Mouse (Mus musculus) spleen, adult 2 months (tissue): ENCODE results near the gene Gm14412.

ENCODE experiments used
- CTCF ChIP-seq: fragments of 200-500 bp; IDR thresholded peaks from 2 replicates; pipeline ENCODE4 v1.5.1; 2011; ENCODE audit warnings: mild to moderate bottlenecking, inconsistent platforms; ENCODE audit not compliant: insufficient read depth, insufficient read length, insufficient replicate concordance; ENCODE audit errors: extremely low read depth
- POLR2A ChIP-seq: fragments of 200-500 bp; IDR thresholded peaks from 2 replicates; pipeline ENCODE4 v1.6.1; 2011; ENCODE audit warnings: low read depth, low read length, inconsistent platforms

- TF ChIP-seq POLR2A, result no peak
- no peak for TF ChIP-seq CTCF
These were observed 5.1 kb downstream of the Gm14412 start for GRCm38 (mm10) chr2:177318996-177319395.
